Mouse (Mus musculus) C2C12 (cell line): ENCODE measurements around the gene Arl8b.

Experiments used
- CEBPB ChIP-seq: IDR thresholded peaks from one replicate; pipeline ENCODE4 v1.6.1; 2011; ENCODE audit warnings: low read depth, mild to moderate bottlenecking, control low read depth, moderate library complexity
- CTCF ChIP-seq: IDR thresholded peaks from one replicate; pipeline ENCODE4 v1.5.1; 2011; ENCODE audit not compliant: control insufficient read depth, insufficient read depth, insufficient read length
- FOSL1 ChIP-seq: IDR thresholded peaks from one replicate; pipeline ENCODE4 v1.8.0; 2011; ENCODE audit warnings: mild to moderate bottlenecking, low read length; ENCODE audit not compliant: poor library complexity, insufficient read depth, severe bottlenecking
- MAX ChIP-seq: IDR thresholded peaks from one replicate; pipeline ENCODE4 v1.6.1; 2011; ENCODE audit warnings: mild to moderate bottlenecking, control low read depth
- MYOD1 ChIP-seq: IDR thresholded peaks from one replicate; pipeline ENCODE4 v1.6.1; 2011; ENCODE audit warnings: low read depth; ENCODE audit not compliant: control insufficient read depth, insufficient read length
- MYOG ChIP-seq: IDR thresholded peaks from one replicate; pipeline ENCODE4 v1.6.1; 2011; ENCODE audit not compliant: control insufficient read depth, insufficient read length; ENCODE audit errors: extremely low read depth
- USF1 ChIP-seq: IDR thresholded peaks from one replicate; pipeline ENCODE4 v1.6.1; 2011; ENCODE audit warnings: low read depth, mild to moderate bottlenecking, control low read depth, moderate library complexity

DNA sequence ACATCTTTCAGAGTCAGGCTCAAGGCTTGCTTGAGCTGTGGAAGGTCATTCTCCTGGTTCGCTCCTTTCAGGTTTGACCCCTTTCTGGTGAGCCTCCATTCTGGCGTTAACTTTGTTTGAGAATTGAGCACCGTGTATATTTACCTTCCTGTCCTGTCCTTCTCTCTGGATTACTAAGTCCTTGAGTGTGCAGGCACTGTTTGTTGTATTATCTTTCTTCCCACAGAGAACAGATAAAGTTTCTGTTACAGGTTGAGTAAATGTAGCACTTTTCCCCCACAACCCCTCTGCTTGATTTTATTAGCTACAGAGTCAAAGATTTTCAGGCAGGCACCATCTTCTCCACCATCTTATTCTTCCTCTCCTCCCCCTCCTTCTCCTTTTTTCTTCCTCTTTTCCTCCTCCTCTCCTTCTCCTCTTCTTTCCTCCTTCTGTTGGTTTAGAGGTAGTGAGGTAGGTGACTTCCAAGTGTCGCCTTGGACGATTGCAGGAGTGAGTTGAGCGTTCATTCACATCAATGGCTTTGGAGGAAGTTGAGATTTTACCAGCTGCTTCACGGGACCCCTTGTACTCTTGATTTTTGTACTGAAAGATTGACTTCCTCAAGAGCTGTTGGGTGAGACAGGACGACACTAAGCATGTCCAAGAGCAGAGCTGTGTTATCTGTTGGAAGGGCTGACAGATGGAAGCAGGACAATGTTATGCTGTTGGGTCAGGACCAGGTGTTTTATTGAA is 51.2 kb downstream of the Arl8b start:
- TF ChIP-seq CTCF = no peak
- no peak for TF ChIP-seq MYOD1
- TF ChIP-seq MYOG = no peak
- TF ChIP-seq MAX = no peak
- TF ChIP-seq USF1 = no peak
- no peak for TF ChIP-seq FOSL1
- no peak for TF ChIP-seq CEBPB
